Mouse (Mus musculus) lung, embryonic 16.5 days (tissue): Measurements from ENCODE around the gene Evpl. TPM values are rescaled to one million over a fixed set of nuclear protein-coding genes. Genes with fewer than 3 reads are reported as not detected.
A peak's percentile ranks its signal among the peaks of the same experiment; 100 is the strongest.

Experiments used
- ATAC-seq: fragments of 200-750 bp; cut with Nextera tagmentation; 2 replicates; pipeline ENCODE4 v1.8.0; 2017; ENCODE audit warnings: low read depth, mild to moderate bottlenecking, moderate library complexity
- H3K27ac ChIP-seq: fragments of 300-500 bp; sonication (generic); 2 replicates; pipeline ENCODE4 v1.5.1; 2014; ENCODE audit warnings: mild to moderate bottlenecking, control low read depth, low read length
- H3K27me3 ChIP-seq: fragments of 300-500 bp; sonication (generic); 2 replicates; pipeline ENCODE4 v1.6.1; 2014; ENCODE audit warnings: low read depth, low read length, mixed read lengths; ENCODE audit not compliant: control insufficient read depth, insufficient read depth
- H3K36me3 ChIP-seq: fragments of 300-500 bp; sonication (generic); 2 replicates; pipeline ENCODE4 v1.6.1; 2014; ENCODE audit warnings: low read length; ENCODE audit not compliant: control insufficient read depth, insufficient read depth
- H3K4me1 ChIP-seq: fragments of 300-500 bp; sonication (generic); replicated peaks from 2 replicates; pipeline ENCODE4 v1.6.1; 2014; ENCODE audit warnings: low read length, mixed read lengths; ENCODE audit not compliant: control insufficient read depth, insufficient read depth
- H3K4me2 ChIP-seq: fragments of 300-500 bp; sonication (generic); 2 replicates; pipeline ENCODE4 v1.6.1; 2014; ENCODE audit warnings: low read depth, low read length, control low read depth
- H3K4me3 ChIP-seq: fragments of 300-500 bp; sonication (generic); 2 replicates; pipeline ENCODE4 v1.5.1; 2014; ENCODE audit warnings: mild to moderate bottlenecking, low read length, control low read depth
- H3K9ac ChIP-seq: fragments of 300-500 bp; sonication (generic); 2 replicates; pipeline ENCODE4 v1.6.1; 2014; ENCODE audit warnings: low read length, control low read depth
- H3K9me3 ChIP-seq: fragments of 300-500 bp; sonication (generic); 2 replicates; pipeline ENCODE4 v1.6.1; 2016; ENCODE audit warnings: low read length; ENCODE audit not compliant: control insufficient read depth
- WGBS: fragments of 180-500 bp; shearing (Covaris S2); extraction: QIAGEN DNeasy Blood & Tissue Kit; methylation state at CpG from one replicate; pipeline ENCODE4 v1.1.7; 2014; 5-methylcytosine and 5-hydroxymethylcytosine counted together
- polyA plus RNA-seq: library from polyadenylated mRNA; unstranded; fragments of >200 nt; fragmentation: Nextera tagmentation; extraction: Ambion mirVana; gene quantifications from 2 replicates; pipeline ENCODE4 v1.2.1, GENCODE M21; 2015

Gene Evpl
- polyA plus RNA-seq, 1 experiment from 2014 or later, result 4.4 TPM

- H3K4me2 ChIP-seq, result no peak overlapping the region
- H3K4me1 ChIP-seq, result peaks cover 8% of the 10 kb centered on the region
- H3K27ac ChIP-seq, result no peak overlapping the region
- no peaks in the 10 kb centered on the region for H3K27me3 ChIP-seq
- H3K4me3 ChIP-seq, result no peak overlapping the region
- H3K9ac ChIP-seq, result no peak overlapping the region
- H3K36me3 ChIP-seq, result no peaks in the 10 kb centered on the region
- H3K9me3 ChIP-seq, result no peaks in the 10 kb centered on the region
- no peak for ATAC-seq
- 57% methylated on average over 5 of the region's 5 CpGs for WGBS
Observed at GRCm38 (mm10) chr11:116195252-116195651, 42.6 kb downstream of the Evpl start.

- H3K9ac ChIP-seq, result no peak overlapping the region
- no peak overlapping the region for H3K4me2 ChIP-seq
- H3K27ac ChIP-seq, result no peak overlapping the region
- 95% methylated on average over 8 of the region's 8 CpGs for WGBS
- H3K36me3 ChIP-seq, result no peaks in the 10 kb centered on the region
- H3K27me3 ChIP-seq, result no peaks in the 10 kb centered on the region
- H3K4me3 ChIP-seq, result no peak overlapping the region
- H3K4me1 ChIP-seq, result peaks cover 8% of the 10 kb centered on the region
- no peak for ATAC-seq
- no peaks in the 10 kb centered on the region for H3K9me3 ChIP-seq
Observed at GRCm38 (mm10) chr11:116194619-116195018, 43.3 kb downstream of the Evpl start.

DNA sequence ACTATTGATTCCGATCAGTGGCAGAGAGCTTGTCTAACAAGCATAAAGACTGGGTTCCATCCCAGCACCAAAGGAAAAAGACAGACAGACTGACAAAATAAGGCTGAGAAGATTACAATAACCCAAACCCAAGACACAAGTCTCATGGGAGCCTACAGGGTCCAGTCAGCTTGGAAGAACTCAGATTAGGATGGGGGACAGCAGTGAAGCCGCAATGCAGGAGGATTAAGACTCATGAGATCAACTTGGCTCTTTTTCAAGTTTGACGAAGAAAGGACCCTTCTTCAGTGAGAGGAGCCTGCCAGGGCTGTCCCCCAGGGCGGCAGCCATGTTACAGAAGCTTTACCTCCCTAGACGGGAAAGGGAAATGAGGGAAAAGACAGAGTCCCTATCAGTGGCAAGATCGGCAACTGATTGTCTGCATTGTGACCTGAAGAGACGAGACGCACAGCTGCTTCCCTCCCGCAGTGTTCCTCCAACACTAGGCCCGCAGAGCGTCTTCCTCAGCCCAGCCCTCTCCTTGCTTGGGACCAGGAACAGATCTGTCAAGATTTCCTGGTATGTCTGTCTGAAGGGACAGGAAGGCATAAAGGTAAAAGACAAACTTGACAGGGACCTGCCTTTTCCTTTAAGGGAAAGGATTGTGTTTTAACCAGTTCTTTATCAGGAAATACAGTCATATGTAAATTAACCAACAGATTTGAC is 50.5 kb downstream of the Evpl start:
- H3K4me1 ChIP-seq, result no peaks in the 10 kb centered on the region
- H3K27ac ChIP-seq, result no peak overlapping the region
- no peak for ATAC-seq
- H3K4me3 ChIP-seq, result no peak overlapping the region
- no peaks in the 10 kb centered on the region for H3K9me3 ChIP-seq
- H3K36me3 ChIP-seq, result peaks cover 10% of the 10 kb centered on the region
- H3K9ac ChIP-seq, result no peak overlapping the region
- 55% methylated on average over 11 of the region's 11 CpGs for WGBS
- H3K27me3 ChIP-seq, result no peaks in the 10 kb centered on the region
- no peak overlapping the region for H3K4me2 ChIP-seq

DNA sequence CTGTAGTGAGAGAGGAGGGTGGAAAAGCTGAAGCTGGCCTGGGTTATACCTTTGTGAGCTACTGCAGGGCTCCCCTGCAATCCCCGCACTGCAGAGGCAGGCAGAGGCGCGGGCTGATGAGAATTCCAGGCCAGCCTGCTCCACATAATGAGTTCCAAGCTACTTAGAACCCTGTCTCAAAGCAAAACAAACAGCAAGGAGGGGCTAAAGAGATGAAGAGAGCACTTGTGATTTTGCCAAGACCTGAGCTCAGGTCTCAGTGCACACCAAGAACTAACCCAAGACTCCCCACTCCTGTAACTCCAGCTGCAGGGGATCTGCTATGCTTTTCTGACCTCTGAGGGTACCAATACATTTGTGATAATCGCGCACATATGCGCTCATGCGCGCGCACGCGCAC is 51.5 kb downstream of the Evpl start:
- 81% methylated on average over 11 of the region's 11 CpGs for WGBS
- Histone ChIP-seq H3K4me1 (no peaks in the 10 kb centered on the region), H3K4me2 (no peak overlapping the region), H3K9ac (no peak overlapping the region), H3K9me3 (no peaks in the 10 kb centered on the region), H3K27ac (no peak overlapping the region), H3K36me3 (peaks cover 12% of the 10 kb centered on the region), H3K4me3 (no peak overlapping the region), H3K27me3 (no peaks in the 10 kb centered on the region)
- peak; percentile 43; the same call in 1 of the 2 replicates for ATAC-seq

DNA sequence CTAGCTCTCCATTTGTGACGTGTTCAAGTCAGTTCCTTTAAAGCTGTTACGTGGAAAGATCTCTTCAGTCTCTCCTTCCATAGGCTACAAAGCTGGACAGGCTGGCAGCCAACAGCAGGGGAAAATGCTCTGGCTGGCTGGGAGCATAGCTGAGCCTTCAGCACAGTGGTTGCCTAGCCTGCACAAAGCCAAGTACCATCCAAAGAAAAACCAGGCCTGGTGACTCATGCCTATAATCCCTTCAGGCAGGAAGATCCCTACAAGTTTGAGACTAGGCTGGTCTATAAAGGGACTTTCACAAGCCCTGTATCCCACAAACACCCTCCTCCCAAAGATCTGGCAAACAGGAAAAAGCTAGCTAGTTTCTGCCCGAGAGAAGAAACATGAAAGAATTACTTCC is 52.0 kb downstream of the Evpl start:
- WGBS, result 82% methylated on average over 3 of the region's 3 CpGs
- no peak overlapping the region for H3K9ac ChIP-seq
- H3K27ac ChIP-seq, result no peak overlapping the region
- no peaks in the 10 kb centered on the region for H3K27me3 ChIP-seq
- H3K4me1 ChIP-seq, result no peaks in the 10 kb centered on the region
- ATAC-seq, result no peak
- peaks cover 12% of the 10 kb centered on the region for H3K36me3 ChIP-seq
- no peak overlapping the region for H3K4me3 ChIP-seq
- no peak overlapping the region for H3K4me2 ChIP-seq
- no peaks in the 10 kb centered on the region for H3K9me3 ChIP-seq

DNA sequence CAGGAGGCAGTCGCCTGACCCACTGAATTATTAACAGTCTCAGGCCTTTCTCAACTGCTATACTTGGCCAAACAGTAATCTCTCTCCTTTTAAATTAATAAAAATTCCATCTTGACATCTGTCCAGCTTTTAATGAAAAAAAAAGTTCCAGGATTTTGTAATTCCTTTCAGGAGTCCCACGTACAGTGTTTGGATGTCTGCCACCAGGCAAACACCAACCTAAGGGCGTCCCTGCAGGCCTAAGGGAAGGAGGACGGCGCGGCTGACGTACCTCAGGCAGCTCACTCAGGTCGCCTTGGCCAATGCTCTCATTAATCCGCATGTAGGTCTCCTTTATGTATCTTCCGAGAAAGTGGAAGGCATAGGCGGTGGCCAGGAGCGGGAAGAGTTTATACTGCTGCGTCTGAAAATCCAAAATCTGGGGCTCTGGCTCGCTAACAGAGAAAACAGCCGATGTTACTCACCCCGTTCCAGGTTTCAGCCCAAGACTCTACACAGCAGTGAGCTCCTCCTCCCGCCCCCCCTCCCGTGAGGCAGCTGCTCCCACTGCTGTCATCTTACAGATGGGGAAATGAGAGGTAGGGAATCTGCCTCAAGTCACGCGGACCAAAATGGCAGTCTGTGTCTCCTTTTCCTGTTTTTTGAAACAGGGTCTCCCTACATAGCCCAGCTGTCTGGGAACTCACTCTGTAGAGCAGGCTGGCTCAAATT is 59.3 kb downstream of the Evpl start:
- Histone ChIP-seq H3K27ac (no peak overlapping the region), H3K4me2 (no peak overlapping the region), H3K9ac (no peak overlapping the region), H3K4me3 (no peak overlapping the region), H3K27me3 (no peaks in the 10 kb centered on the region), H3K36me3 (peaks cover 30% of the 10 kb centered on the region), H3K4me1 (no peaks in the 10 kb centered on the region), H3K9me3 (no peaks in the 10 kb centered on the region)
- WGBS, result 83% methylated on average over 20 of the region's 20 CpGs
- ATAC-seq, result peak; percentile 60; the same call in 1 of the 2 replicates

DNA sequence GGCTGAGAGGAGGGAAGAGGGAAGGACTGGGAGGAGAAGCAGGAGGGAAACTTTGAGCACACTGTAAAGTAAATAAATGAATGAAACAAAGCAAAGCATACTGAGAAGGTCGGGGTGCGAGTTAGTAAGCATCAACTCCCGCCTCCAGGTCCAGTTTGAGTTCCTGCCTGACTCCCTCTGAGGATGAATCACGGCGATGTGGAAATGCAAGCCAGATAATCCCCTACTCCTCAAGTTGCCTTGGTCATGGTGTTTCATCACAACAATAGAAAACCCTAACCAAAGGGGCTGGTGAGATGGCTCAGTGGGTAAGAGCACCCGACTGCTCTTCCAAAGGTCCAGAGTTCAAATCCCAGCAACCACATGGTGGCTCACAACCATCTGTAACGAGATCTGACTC is 61.9 kb downstream of the Evpl start:
- WGBS, result 78% methylated on average over 7 of the region's 7 CpGs
- H3K27me3 ChIP-seq, result no peaks in the 10 kb centered on the region
- no peak overlapping the region for H3K9ac ChIP-seq
- no peaks in the 10 kb centered on the region for H3K9me3 ChIP-seq
- no peaks in the 10 kb centered on the region for H3K4me1 ChIP-seq
- no peak overlapping the region for H3K4me3 ChIP-seq
- H3K27ac ChIP-seq, result no peak overlapping the region
- ATAC-seq, result no peak
- H3K36me3 ChIP-seq, result peaks cover 33% of the 10 kb centered on the region
- H3K4me2 ChIP-seq, result no peak overlapping the region

DNA sequence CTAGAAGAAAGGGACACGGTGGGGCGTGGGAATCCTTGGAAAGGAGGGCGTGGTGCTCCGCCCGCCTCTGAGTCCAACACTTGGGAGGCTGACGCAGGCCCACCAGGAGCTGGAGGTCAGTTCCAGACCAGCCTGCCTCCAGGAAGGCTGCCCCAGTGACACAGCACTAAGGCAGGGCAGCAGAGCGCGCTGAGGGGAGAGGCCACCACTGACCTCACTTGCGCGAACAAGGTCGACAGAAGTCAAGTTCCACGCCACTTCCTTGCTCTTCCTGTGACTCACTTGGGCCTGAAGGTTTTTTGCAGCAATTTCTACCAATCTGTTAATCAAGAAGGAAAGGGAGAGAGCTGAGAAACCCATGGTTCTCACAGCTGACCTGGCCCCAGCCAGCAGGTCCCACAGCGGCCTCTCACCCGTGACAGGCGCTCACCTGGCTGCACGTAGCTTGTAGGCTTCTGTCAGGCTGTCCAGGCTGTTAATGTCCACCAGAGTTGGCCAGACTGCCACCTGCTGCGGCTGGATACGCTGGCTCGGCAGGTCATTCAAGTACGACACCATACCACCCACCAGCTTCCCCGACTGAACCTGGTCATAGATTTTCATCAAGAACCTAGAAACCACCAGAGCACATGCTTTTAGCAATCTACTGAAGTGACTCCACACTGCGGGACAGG is 63.0 kb downstream of the Evpl start:
- Histone ChIP-seq H3K4me2 (no peak overlapping the region), H3K27me3 (no peaks in the 10 kb centered on the region), H3K4me1 (no peaks in the 10 kb centered on the region), H3K27ac (no peak overlapping the region), H3K9ac (no peak overlapping the region), H3K9me3 (no peaks in the 10 kb centered on the region), H3K36me3 (peaks cover 28% of the 10 kb centered on the region), H3K4me3 (no peak overlapping the region)
- no peak for ATAC-seq
- 88% methylated on average over 22 of the region's 22 CpGs for WGBS

GRCm38 (mm10) chr11:116171959-116172358 is 65.9 kb downstream of the Evpl start:
- H3K27me3 ChIP-seq, result no peaks in the 10 kb centered on the region
- no peak for ATAC-seq

More at GRCm38 (mm10) chr11:116171959-116172358, 65.9 kb downstream of the Evpl start:
- Histone ChIP-seq H3K9ac (no peak overlapping the region), H3K27ac (no peak overlapping the region), H3K4me3 (no peak overlapping the region), H3K36me3 (peaks cover 24% of the 10 kb centered on the region), H3K4me2 (no peak overlapping the region), H3K9me3 (no peaks in the 10 kb centered on the region), H3K4me1 (peaks cover 3% of the 10 kb centered on the region)
- WGBS, result 87% methylated on average over 2 of the region's 2 CpGs
